Mouse (Mus musculus) CH12.LX (cell line): Measurements from ENCODE around the gene Fam166a. TPM values are rescaled to one million over a fixed set of nuclear protein-coding genes. Genes with fewer than 3 reads are reported as not detected.

Experiments used
- DNase-seq: peaks from one replicate; pipeline ENCODE4 v3.0.0-alpha.2; 2013; ENCODE audit errors: extremely low read depth
- H3K27ac ChIP-seq: 2 replicates; pipeline ENCODE4 v1.5.1; 2012; ENCODE audit warnings: low read depth, mild to moderate bottlenecking, control low read depth, moderate library complexity; ENCODE audit not compliant: insufficient read depth
- H3K27me3 ChIP-seq: replicated peaks from 2 replicates; pipeline ENCODE3; 2012; ENCODE audit warnings: inconsistent platforms
- H3K36me3 ChIP-seq, 2 experiments: replicated peaks in 1 of 2; 2 replicates each; pipeline versions ENCODE3 to v1.6.1; 2012; ENCODE audit warnings: inconsistent platforms in 1 of 2, low read length in 1 of 2, mild to moderate bottlenecking in 1 of 2, mixed read lengths in 1 of 2, moderate library complexity in 1 of 2; ENCODE audit not compliant: control insufficient read depth in 1 of 2, insufficient read depth in 1 of 2
- H3K4me1 ChIP-seq, 2 experiments: 2 replicates each; pipeline ENCODE4 v1.6.1; 2012; ENCODE audit warnings: inconsistent platforms in 1 of 2, moderate library complexity in 1 of 2; ENCODE audit not compliant: insufficient read depth in 2 of 2, control insufficient read depth in 1 of 2
- H3K4me2 ChIP-seq: 2 replicates; pipeline ENCODE4 v1.6.1; 2012; ENCODE audit warnings: low read depth, mild to moderate bottlenecking, control low read depth; ENCODE audit not compliant: poor library complexity, insufficient read depth, severe bottlenecking
- H3K4me3 ChIP-seq, 3 experiments: fragments of 150-350 bp in 1 of 3; sonication (generic) in 1 of 3; replicated peaks in 1 of 3; 2 replicates each; pipeline versions ENCODE3 to v1.5.1; 2011 to 2012; ENCODE audit warnings: low read depth in 2 of 3, low read length in 2 of 3, mild to moderate bottlenecking in 2 of 3, moderate library complexity in 2 of 3, control low read depth in 1 of 3, improper control_type of control experiment in 1 of 3, inconsistent platforms in 1 of 3, mixed read lengths in 1 of 3; ENCODE audit not compliant: poor library complexity in 1 of 3
- H3K79me2 ChIP-seq: replicated peaks from 2 replicates; pipeline ENCODE4 v1.6.1; 2012; ENCODE audit warnings: mild to moderate bottlenecking, moderate library complexity; ENCODE audit not compliant: control insufficient read depth, poor library complexity, insufficient read depth, severe bottlenecking; ENCODE audit errors: extremely low read depth
- H3K9ac ChIP-seq: 2 replicates; pipeline ENCODE4 v1.6.1; 2012; ENCODE audit warnings: low read depth, mild to moderate bottlenecking, control low read depth, moderate library complexity; ENCODE audit not compliant: insufficient read depth
- H3K9me3 ChIP-seq: replicated peaks from 2 replicates; pipeline ENCODE3; 2012; ENCODE audit warnings: low read length, inconsistent platforms, mixed read lengths
- BHLHE40 ChIP-seq: IDR thresholded peaks from 2 replicates; pipeline ENCODE4 v1.6.1; 2011; ENCODE audit warnings: mild to moderate bottlenecking, low read depth, low read length, improper control_type of control experiment
- CHD1 ChIP-seq: IDR thresholded peaks from 2 replicates; pipeline ENCODE4 v1.6.1; 2012; ENCODE audit warnings: low read depth, low read length, improper control_type of control experiment, inconsistent platforms
- CHD2 ChIP-seq: IDR thresholded peaks from 2 replicates; pipeline ENCODE4 v1.6.1; 2011; ENCODE audit warnings: low read length, improper control_type of control experiment
- ELF1 ChIP-seq: IDR thresholded peaks from 2 replicates; pipeline ENCODE4 v1.6.1; 2014; ENCODE audit warnings: low read depth, mild to moderate bottlenecking, inconsistent platforms, low read length, improper control_type of control experiment
- HCFC1 ChIP-seq: IDR thresholded peaks from 2 replicates; pipeline ENCODE4 v1.6.1; 2012; ENCODE audit warnings: low read depth, mild to moderate bottlenecking, inconsistent platforms, low read length, improper control_type of control experiment
- JUND ChIP-seq: conservative IDR thresholded peaks from 2 replicates; pipeline ENCODE4 v1.6.1; 2011; ENCODE audit warnings: low read depth, low read length, improper control_type of control experiment
- MAFK ChIP-seq: IDR thresholded peaks from 2 replicates; pipeline ENCODE4 v1.6.1; 2011; ENCODE audit warnings: low read length, improper control_type of control experiment; ENCODE audit not compliant: insufficient replicate concordance
- MAZ ChIP-seq: IDR thresholded peaks from 2 replicates; pipeline ENCODE4 v1.6.1; 2012; ENCODE audit warnings: low read depth, mild to moderate bottlenecking, inconsistent platforms, low read length, improper control_type of control experiment, moderate library complexity
- MXI1 ChIP-seq: IDR thresholded peaks from 2 replicates; pipeline ENCODE4 v1.6.1; 2011; ENCODE audit warnings: mild to moderate bottlenecking, low read depth, low read length, improper control_type of control experiment
- MYC ChIP-seq: IDR thresholded peaks from 2 replicates; pipeline ENCODE4 v1.6.1; 2011; ENCODE audit warnings: low read depth, mild to moderate bottlenecking, improper control_type of control experiment, low read length
- NELFE ChIP-seq: IDR thresholded peaks from 2 replicates; pipeline ENCODE4 v1.6.1; 2011; ENCODE audit warnings: low read depth, low read length, improper control_type of control experiment
- NRF1 ChIP-seq: IDR thresholded peaks from 2 replicates; pipeline ENCODE4 v1.6.1; 2014; ENCODE audit warnings: low read depth, mild to moderate bottlenecking, inconsistent platforms, low read length, improper control_type of control experiment, moderate library complexity
- PAX5 ChIP-seq: IDR thresholded peaks from 2 replicates; pipeline ENCODE4 v1.6.1; 2012; ENCODE audit warnings: low read length, inconsistent platforms, mixed read lengths
- POLR2A ChIP-seq: IDR thresholded peaks from 2 replicates; pipeline ENCODE4 v1.6.1; 2011; ENCODE audit warnings: low read depth, mild to moderate bottlenecking, improper control_type of control experiment, low read length
- SIN3A ChIP-seq: IDR thresholded peaks from 2 replicates; pipeline ENCODE4 v1.6.1; 2012; ENCODE audit warnings: low read length, improper control_type of control experiment, inconsistent platforms
- USF1 ChIP-seq: IDR thresholded peaks from 2 replicates; pipeline ENCODE4 v1.6.1; 2014; ENCODE audit warnings: low read depth, mild to moderate bottlenecking, inconsistent platforms, low read length, improper control_type of control experiment
- ZC3H11A ChIP-seq: IDR thresholded peaks from 2 replicates; pipeline ENCODE4 v1.6.1; 2012; ENCODE audit warnings: low read depth, mild to moderate bottlenecking, inconsistent platforms, low read length, improper control_type of control experiment
- ZNF384 ChIP-seq: IDR thresholded peaks from 2 replicates; pipeline ENCODE4 v1.6.1; 2012; ENCODE audit warnings: low read depth, low read length, improper control_type of control experiment, inconsistent platforms
- dilution Hi-C: fragments of 300-500 bp; cut with MboI; formaldehyde crosslinking; loops from 2 replicates; pipeline ENCODE4 v1.14.3; 2020; ENCODE audit warnings: low sequenced_read_pairs; ENCODE audit not compliant: extremely low pct_unique_long_range_greater_than_20kb, extremely low pct_ligation_motif_present
- in situ Hi-C: fragments of 300-500 bp; cut with MboI; formaldehyde crosslinking; loops from 3 replicates; pipeline ENCODE4 v1.14.3; 2019; ENCODE audit warnings: low sequenced_read_pairs, low pct_ligation_motif_present, low pct_unique_long_range_greater_than_20kb, mixed read lengths
- polyA plus RNA-seq: library from polyadenylated mRNA; unstranded; fragments of >175 nt; gene quantifications from 2 replicates; pipeline ENCODE4 v1.2.1, GENCODE M21; 2012; ENCODE audit warnings: low read depth; ENCODE audit not compliant: insufficient read length
- total RNA-seq, 2 experiments: library from RNA; depleted of rRNA; stranded (reverse); fragments of 300-350 nt in 1 of 2; fragments of >200 nt in 1 of 2; gene quantifications; 2 replicates each; pipeline ENCODE4 v1.2.3; 2012 to 2014

Fam166a gene
- total and polyA plus RNA-seq, 3 experiments, result 0.38 to 23.4 TPM; not detected in 1

DNA sequence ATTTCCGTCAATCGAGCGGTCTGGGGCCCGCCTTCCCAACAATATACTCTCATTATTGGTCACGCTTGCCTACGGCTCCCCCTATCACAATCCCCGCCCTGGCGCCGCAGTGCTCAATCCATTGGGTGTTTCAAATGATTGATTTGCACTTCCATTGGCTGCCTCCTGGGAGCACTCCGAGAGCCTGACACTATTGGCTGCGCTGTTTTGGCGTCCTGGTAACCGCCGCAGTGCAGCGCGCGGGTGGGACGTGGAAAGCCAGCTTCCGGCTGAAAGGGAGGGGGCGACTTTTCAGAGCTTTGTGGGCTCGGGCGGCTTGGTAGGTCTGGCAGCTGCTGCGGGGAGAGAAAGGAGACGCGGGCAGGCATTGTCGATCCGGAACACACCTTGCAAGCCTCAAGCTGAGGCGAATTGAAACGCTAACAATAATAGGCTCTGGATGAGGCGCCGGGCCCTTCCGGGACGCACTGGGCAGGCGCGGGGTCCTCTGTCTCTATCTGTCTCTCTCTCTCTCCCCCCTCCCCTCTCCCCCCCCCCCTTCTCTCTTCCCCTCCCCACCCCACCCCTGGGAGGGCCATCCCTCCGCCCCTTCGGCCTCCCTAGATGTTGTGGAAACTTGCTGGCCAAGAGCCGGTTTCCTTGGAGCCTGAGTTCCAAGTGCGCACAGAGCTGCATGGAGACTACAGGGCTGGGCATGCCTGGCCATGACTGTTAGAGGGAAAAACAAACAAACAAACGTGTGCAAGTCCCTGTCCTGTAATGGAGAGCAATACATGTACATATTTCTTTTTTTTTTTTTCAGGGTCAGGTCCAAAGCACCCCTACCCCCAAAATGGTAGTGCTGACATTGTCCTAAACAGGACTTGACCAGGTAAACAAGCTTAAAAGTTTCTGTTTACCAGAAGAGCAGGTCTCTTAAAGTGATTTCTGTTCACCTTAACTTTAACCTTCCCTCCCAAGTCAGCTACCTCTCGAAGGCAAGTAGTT lies 6.5 kb downstream of the Fam166a start:
- Histone ChIP-seq H3K36me3 (peaks cover 22 to 26% of the 10 kb centered on the region in 2 experiments), H3K9ac (peak overlapping the region; percentile 89), H3K4me1 (peaks cover 13 to 34% of the 10 kb centered on the region in 2 experiments; a peak in 3 of 4 replicates), H3K27ac (peak overlapping the region; percentile 93), H3K4me3 (peak overlapping the region; percentile 64 to 73 (median 65)), H3K9me3 (no peaks in the 10 kb centered on the region), H3K79me2 (peaks cover 9% of the 10 kb centered on the region), H3K4me2 (peak overlapping the region; percentile 76), H3K27me3 (peaks cover 12% of the 10 kb centered on the region)
- peak; percentile 59 for TF ChIP-seq HCFC1
- TF ChIP-seq JUND, result no peak
- peak; percentile 24; the same call in 1 of the 2 replicates for TF ChIP-seq MXI1
- TF ChIP-seq ELF1, result peak; percentile 72
- peak; percentile 93 for TF ChIP-seq MAZ
- TF ChIP-seq ZNF384, result peak; percentile 7; the same call in 1 of the 2 replicates
- no peak for TF ChIP-seq MAFK
- no peak for TF ChIP-seq ZC3H11A
- peak; percentile 95 for TF ChIP-seq CHD2
- TF ChIP-seq NRF1, result peak; percentile 79
- dilution Hi-C loops, result no loop called here
- no peak for DNase-seq
- in situ Hi-C loops, result no loop called here

DNA sequence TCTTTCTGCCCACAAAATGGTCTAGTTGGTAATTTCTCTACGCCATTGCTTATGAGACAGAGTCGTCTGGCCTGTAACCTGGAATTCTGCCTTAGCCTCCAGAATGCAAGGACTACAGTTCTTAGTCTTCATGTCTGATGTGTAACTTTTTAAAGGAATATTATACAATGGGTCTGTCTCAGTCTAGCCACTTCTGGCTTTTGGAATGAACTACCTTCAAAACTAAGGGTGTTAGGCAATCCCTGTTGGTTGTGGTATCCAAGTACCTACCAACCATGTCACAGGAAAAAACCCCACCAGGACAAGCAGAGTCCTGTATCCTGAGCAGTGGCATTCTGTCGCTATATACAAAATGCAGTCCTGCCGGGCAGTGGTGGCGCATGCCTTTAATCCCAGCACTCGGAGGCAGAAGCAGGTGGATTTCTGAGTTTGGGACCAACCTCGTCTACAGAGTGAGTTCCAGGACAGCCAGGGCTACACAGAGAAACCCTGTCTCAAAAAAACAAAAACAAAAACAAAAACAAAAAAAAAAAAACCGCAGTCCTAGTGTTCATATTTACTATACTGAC lies 7.3 kb downstream of the Fam166a start:
- H3K27me3 ChIP-seq, result peaks cover 20% of the 10 kb centered on the region
- no peak for DNase-seq
- peak overlapping the region in 2 of 3 experiments; percentile 61 to 62 for H3K4me3 ChIP-seq
- H3K27ac ChIP-seq, result no peak overlapping the region
- TF ChIP-seq PAX5 (no peak), ZNF384 (no peak), NELFE (no peak), MYC (no peak), SIN3A (no peak), HCFC1 (no peak), CHD1 (no peak), USF1 (no peak), MXI1 (no peak), POLR2A (no peak), BHLHE40 (no peak)
- H3K9me3 ChIP-seq, result no peaks in the 10 kb centered on the region
- peaks cover 9% of the 10 kb centered on the region for H3K79me2 ChIP-seq
- H3K4me2 ChIP-seq, result peak overlapping the region; percentile 76
- dilution Hi-C loops (no loop called here), in situ Hi-C loops (no loop called here)
- peak overlapping the region; percentile 89; the same call in 1 of the 2 replicates for H3K9ac ChIP-seq
- peaks cover 13 to 34% of the 10 kb centered on the region in 2 experiments; a peak in 3 of 4 replicates for H3K4me1 ChIP-seq
- H3K36me3 ChIP-seq, result peaks cover 22 to 26% of the 10 kb centered on the region in 2 experiments
